Mouse (Mus musculus) heart, adult 8-10 months (tissue): Measurements from ENCODE around the gene Prm3. TPM values are rescaled to one million over a fixed set of nuclear protein-coding genes. Genes with fewer than 3 reads are reported as not detected.
A peak's percentile ranks its signal among the peaks of the same experiment; 100 is the strongest.

ENCODE experiments used
- DNase-seq: peaks from one replicate; pipeline ENCODE4 v3.0.0; 2022; ENCODE audit warnings: low spot score
- total RNA-seq, 4 experiments: library from RNA; stranded (reverse); gene quantifications; 2 replicates each; pipeline ENCODE4 v1.2.4; 2022

Prm3 gene
- not detected for total RNA-seq

GRCm38 (mm10) chr16:10790702-10791101 is at the start of gene Prm3:
Gene Prm3, minus strand, starts transcription at chr16:10790914.
- DNase-seq = no peak

- no peak for DNase-seq
These were observed 49.3 kb upstream of the Prm3 start for GRCm38 (mm10) chr16:10840018-10840417.

DNA sequence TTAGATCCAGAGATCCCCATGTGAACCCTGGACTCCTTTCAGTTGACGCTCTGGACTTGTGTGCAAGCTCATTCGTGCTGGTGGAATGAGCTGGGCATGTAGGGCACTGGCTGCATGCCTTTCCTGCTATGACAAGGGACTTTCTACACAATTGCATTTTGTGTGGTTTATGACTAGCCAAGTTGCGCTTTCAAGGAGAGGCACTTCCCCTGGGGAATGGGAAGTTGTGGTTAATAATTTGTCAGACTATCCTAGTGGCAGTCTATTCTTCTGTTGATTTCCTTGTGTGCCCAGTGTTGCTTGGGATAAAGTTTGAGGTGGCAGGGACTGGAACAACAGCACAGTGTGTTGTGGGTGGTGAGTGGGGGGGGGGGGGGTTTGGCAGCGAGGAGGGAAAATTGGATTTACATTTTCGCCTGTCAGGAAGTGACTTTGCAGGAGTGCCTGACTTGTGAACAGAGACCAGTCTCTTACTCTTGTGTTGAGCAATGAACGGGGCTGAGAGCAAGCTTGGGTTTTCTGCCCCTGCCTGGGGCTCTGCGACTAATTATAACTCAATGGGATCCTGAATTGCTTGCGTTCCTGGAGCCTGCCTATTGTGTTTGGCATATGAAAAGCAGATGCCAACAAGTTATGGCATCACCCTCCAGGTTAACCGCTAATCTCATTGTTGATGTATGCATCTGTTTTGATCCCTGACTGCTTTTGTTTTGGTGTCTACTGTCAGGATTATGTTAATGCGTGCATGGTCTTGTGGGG is 48.0 kb upstream of the Prm3 start:
- no peak for DNase-seq

DNA sequence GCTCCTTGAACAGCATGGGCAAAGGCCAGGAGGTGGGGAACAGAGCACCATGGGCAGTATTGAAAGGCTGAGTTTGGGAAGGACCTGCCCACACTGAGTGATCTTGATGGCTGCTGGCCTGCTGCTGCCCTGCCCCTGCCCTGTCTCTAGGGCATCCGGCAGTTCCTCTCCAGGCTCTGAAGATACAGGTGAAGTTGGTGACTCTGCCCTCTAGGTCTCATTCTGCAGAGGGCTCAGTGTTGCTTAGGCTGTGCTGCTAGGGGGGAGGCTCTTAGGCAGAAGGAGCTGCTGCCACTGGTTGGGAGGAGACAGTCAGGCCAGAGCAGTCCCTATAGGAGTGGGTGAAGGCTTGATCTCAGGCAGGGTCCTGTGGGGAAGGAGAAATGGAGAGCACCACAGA is 47.2 kb upstream of the Prm3 start:
- no peak for DNase-seq

DNA sequence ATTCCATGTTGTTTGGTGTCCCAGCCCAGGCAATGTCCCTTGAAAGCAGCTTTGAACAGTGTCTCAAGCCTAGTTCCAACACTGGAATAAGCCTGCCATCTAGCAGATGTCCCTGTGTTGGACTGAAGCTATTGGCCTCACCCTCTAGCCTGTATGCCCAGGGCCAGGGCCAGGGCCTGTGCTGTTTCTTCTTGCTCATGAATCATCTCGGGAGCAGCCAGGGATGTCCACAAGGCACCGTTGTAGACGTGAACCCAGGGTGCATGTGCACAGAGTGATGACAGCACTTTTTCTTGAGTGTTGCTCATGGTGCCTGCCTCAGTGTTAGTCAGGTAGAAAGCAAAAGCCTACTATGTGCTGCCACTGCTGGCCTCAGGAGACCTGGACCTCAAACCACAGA is 46.5 kb upstream of the Prm3 start:
- no peak for DNase-seq

- no peak for DNase-seq
These were observed 45.7 kb upstream of the Prm3 start for GRCm38 (mm10) chr16:10836388-10836787.

- peak; percentile 79 for DNase-seq
These were observed 44.3 kb upstream of the Prm3 start, which contains the start of gene Rmi2 for GRCm38 (mm10) chr16:10834911-10835587. Gene Rmi2, plus strand, starts transcription at chr16:10835059.

DNA sequence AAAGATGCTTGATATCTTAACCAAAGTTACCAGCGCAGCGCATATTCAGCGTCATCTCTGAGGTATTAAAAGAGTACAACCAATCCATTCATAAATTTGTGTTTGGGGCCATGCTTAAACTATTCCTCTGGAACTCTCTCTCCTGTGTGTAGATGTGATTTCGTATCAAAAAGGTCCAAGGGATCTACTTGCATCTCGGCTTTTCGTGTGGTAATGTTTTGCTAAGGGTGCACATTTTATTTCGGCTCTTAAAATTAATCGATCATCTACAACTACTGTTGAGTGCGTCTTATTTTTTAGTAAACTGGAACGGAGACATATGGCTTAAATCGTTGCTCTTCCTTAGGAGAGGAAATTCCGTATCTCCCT is 43.8 kb upstream of the Prm3 start:
- no peak for DNase-seq

GRCm38 (mm10) chr16:10828461-10828805 is 37.7 kb upstream of the Prm3 start:
- DNase-seq = no peak

- DNase-seq = no peak
These were observed 37.2 kb upstream of the Prm3 start for GRCm38 (mm10) chr16:10827766-10828460.

- no peak for DNase-seq
These were observed 36.6 kb upstream of the Prm3 start for GRCm38 (mm10) chr16:10827269-10827668.

DNA sequence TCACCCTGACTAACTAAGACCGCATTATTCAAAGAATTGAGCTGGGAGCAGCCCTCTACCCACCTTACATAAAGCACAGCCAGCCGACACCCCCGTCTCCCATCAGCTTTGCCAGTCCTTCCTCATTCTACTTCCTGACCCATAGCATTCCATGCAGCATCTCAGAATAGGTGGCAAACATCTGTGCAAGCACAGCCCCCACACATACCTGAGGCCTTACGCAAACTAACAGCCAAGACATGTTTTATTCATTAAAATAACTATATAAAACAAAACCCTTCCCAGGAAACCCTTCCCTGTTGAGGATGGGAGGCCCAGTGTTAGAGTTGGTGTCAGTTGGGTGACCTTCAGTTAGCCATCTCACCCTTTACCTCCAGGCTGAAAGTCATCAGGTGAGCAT is 35.1 kb upstream of the Prm3 start:
- DNase-seq = no peak

GRCm38 (mm10) chr16:10824536-10824935 is 33.8 kb upstream of the Prm3 start:
- DNase-seq = no peak

DNA sequence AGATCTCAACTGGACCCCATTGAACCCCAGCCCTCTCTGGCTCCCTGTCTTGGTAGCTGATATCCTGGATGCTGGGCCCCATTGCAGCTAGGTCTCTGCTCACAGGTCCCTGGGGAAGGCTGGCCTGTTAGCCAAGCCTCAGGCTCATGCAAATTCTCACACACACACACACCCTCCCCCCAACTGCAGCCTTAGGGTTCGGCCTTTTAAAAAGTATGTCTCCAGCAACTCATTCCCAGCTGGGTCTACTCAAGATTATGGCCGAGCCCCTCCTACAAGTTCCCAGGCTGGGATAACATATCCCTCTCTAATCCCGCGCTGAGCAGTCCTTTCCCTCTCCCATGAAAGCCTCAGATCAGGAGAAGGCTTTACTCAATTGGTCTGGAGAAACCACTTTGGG is 30.7 kb upstream of the Prm3 start:
- peak; percentile 14 for DNase-seq

- no peak for DNase-seq
These were observed 29.3 kb upstream of the Prm3 start for GRCm38 (mm10) chr16:10819966-10820365.

GRCm38 (mm10) chr16:10818579-10819135 is 27.9 kb upstream of the Prm3 start:
- no peak for DNase-seq

GRCm38 (mm10) chr16:10814864-10815263 is 24.1 kb upstream of the Prm3 start:
- DNase-seq = no peak

DNA sequence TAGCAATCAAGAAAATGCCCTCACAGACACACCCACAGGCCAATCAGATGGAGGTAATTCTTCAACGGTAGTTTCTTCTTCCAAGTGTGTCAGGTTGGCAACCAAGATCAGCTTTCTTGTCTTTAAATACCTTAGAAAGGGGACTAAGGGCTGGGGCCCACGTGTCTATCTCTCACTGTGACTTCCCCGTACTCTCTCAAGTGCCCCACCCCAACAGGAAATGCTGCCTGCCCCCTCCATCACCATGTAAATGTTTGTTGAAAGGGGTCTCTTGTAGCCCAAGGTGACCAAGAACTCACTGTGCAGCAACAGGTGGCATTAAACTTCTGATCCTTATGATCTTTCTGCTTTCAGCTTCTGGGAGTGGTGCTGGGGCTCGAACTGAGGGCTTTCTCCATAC is 23.0 kb upstream of the Prm3 start:
- no peak for DNase-seq

- DNase-seq = no peak
These were observed 22.2 kb upstream of the Prm3 start, which contains the start of gene Gm11172 for GRCm38 (mm10) chr16:10812865-10813371. Gene Gm11172, plus strand, starts transcription at chr16:10812915.

DNA sequence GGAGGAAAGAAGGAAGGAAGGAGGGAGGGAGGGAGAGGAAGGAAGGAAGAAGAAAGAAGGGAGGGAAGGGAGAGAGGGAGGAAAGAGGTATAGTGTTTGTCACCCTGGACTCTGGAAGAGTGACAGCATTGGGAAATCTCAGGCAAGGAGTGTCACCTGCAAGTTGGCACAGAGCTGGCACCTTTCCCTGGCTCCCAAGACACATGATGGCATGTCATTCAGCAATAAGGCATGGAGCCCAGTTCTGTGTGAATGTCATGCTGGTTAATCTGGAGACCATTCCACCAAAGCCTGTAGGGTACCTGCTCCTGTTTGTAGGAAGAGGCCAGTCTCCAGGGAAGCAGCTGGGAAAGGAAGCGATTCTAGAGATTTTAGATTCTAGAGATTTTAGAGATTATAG is 19.7 kb upstream of the Prm3 start:
- no peak for DNase-seq

GRCm38 (mm10) chr16:10805789-10806527 is 15.2 kb upstream of the Prm3 start, which contains the start of gene Prm1:
Gene Prm1, minus strand, starts transcription at chr16:10805839.
- no peak for DNase-seq
